Mouse (Mus musculus) frontal cortex, postnatal 25 days (tissue): ENCODE measurements around the gene Rilp.

ENCODE experiments used
- DNase-seq, 2 experiments: peaks; one replicate each; pipeline ENCODE4 v3.0.0; 2022; ENCODE audit warnings: low spot score in 2 of 2

Rilp gene

GRCm38 (mm10) chr11:75509741-75510626, at the start of gene Rilp:
Gene Rilp, plus strand, starts transcription at chr11:75510094.
- peak; percentile 39 for DNase-seq

- peak; percentile 70 to 84 for DNase-seq
These were observed 49.6 kb upstream of the Rilp start for GRCm38 (mm10) chr11:75460103-75460843.

GRCm38 (mm10) chr11:75460844-75461742, 48.8 kb upstream of the Rilp start, which contains the start of gene Tlcd2:
Gene Tlcd2, plus strand, starts transcription at chr11:75461715.
- DNase-seq = peak; percentile 94 to 98

- DNase-seq = no peak
These were observed 48.1 kb upstream of the Rilp start for GRCm38 (mm10) chr11:75461743-75462252.

- no peak for DNase-seq
These were observed 47.6 kb upstream of the Rilp start for GRCm38 (mm10) chr11:75462253-75462783.

- peak in 1 of 2 experiments; percentile 48 for DNase-seq
These were observed 47.0 kb upstream of the Rilp start for GRCm38 (mm10) chr11:75462865-75463336.

GRCm38 (mm10) chr11:75463624-75464023, 46.3 kb upstream of the Rilp start:
- no peak for DNase-seq

GRCm38 (mm10) chr11:75464417-75464816, 45.5 kb upstream of the Rilp start:
- DNase-seq = no peak

- no peak for DNase-seq
These were observed 44.8 kb upstream of the Rilp start for GRCm38 (mm10) chr11:75465051-75465450.

- DNase-seq = no peak
These were observed 43.0 kb upstream of the Rilp start for GRCm38 (mm10) chr11:75466731-75467505.

GRCm38 (mm10) chr11:75467512-75468215, 42.2 kb upstream of the Rilp start:
- DNase-seq = no peak

- no peak for DNase-seq
These were observed 41.5 kb upstream of the Rilp start for GRCm38 (mm10) chr11:75468410-75468809.

GRCm38 (mm10) chr11:75469261-75469660, 40.6 kb upstream of the Rilp start:
- no peak for DNase-seq

- DNase-seq = no peak
These were observed 39.2 kb upstream of the Rilp start for GRCm38 (mm10) chr11:75470675-75471074.

- no peak for DNase-seq
These were observed 37.3 kb upstream of the Rilp start for GRCm38 (mm10) chr11:75472469-75473081.

GRCm38 (mm10) chr11:75473376-75473775, 36.5 kb upstream of the Rilp start:
- no peak for DNase-seq

- no peak for DNase-seq
These were observed 23.7 kb upstream of the Rilp start for GRCm38 (mm10) chr11:75486192-75486591.

- peak; percentile 97 to 98 for DNase-seq
These were observed 23.2 kb upstream of the Rilp start, which contains the start of gene Prpf8 for GRCm38 (mm10) chr11:75486601-75487285. Gene Prpf8, plus strand, starts transcription at chr11:75486816.
